Mouse (Mus musculus) kidney, postnatal 4 days (tissue): ENCODE measurements at regions not wholly inside any gene's neighbourhood (a gene's known extent, or its start where the extent isn't known, plus 50 kb on each side); places are given as distances from the start of the nearest gene placed in this dataset.

Experiments
- DNase-seq, 2 experiments: peaks; one replicate each; pipeline ENCODE4 v3.0.0; 2021; ENCODE audit warnings: mixed read lengths in 2 of 2

DNA sequence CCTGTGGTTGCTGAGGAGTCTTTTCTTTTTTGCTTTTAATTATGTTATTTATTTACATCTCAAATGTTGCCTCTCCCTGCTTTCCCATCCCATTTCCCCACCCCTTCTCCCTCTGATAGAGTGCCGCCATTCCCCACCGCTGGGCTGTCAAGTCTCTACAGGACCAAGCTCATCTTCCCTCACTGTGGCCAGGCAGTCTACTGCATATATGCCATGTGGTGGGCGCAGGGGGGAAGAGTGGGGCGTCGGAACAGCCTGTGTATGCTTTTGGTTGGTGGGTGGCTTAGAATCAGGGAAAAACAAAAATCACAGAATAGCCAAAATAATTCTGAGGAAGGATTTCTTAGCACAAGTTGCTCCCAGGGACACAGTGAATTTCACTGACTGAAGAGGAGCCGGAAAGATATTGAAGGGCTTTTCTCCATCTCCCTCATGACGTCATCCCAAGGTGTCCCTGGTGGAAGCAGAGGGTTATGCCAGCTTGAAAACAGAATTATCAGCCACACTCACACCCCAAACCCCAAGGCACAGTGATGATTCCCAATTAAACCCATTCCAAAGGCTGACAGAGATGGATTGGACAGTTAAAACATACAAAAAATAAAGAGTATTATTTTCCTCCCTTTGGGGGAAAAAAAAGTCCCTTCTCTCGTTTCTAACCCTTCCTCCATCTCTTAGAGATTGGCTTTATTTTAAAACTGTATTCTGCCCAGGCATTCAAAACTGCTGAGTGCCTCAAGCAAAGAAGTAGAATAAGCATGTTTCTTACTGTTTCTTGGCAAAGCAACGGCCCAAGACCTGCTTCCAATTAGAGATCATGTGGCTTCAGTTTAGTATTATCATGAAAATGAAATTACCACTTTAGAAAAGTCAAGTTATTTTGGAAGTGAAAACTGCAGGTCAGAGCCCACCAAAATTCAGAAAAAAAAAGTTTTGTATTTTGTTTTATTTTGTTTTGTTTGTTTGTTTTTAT lies 232.0 kb downstream of the Clic5 start:
- no peak for DNase-seq

DNA sequence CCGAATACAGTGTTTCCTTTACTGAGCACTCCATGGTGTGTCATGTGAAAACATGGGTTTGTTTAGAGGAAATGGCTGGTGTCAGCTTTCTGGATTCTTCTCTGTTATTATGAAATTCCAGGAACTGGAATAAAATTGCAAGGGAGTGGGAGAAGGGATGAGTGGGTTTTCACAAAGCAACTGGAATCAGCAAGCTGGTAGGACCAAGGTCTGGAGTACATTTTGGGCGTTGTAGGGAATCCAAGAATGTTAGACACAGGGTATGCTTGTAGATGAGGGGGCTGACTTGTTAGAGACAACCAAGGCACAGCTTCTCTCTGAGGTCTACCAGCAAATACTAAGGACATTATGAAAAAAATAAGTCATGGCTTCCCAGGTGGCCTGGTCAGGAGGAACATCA lies 233.8 kb downstream of the Clic5 start:
- DNase-seq, result no peak

DNA sequence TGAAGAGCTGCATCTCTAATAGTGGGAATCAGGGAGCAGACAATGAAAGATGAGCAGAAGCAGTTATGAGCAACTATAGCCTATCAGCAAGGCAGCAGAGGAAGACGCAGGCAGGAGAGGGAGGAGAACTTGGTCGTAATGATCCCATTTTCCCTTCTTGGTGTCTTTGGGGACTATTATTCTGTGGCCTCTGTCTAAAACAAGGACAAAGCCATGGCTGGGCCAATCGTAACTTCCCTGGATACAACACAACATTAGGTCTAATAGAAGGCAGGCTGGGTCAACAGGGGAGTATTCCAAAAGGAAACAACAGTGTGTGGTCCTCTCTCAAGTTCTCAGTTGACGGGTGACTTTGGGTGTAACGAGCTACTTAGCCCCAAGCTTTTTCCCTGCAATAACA lies 234.5 kb downstream of the Clic5 start:
- DNase-seq, result no peak

DNA sequence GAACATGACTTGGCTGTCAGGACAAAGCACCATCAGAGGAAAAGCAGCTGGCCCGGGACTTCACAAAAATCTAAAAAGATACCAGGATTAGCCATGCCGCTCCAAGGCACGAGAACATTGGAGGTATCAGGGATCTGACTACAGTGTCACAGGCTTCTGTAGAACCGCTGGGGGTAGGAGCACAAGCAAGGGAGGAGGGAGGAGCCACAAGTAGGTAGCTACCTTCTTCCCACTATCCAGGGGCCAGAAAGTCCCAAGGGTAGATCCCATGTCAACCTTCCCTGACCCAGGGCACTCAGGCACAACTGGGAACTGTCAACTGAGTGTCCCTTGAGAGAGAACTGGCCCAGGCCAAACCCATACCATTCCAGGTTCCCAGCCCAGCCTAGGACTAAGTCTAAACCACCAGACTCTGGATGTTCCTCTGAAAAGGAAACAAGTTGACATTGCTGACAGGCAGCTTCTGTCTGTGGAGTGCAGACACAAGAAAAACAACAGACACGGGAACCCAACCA lies 235.1 kb downstream of the Clic5 start:
- DNase-seq, result no peak

DNA sequence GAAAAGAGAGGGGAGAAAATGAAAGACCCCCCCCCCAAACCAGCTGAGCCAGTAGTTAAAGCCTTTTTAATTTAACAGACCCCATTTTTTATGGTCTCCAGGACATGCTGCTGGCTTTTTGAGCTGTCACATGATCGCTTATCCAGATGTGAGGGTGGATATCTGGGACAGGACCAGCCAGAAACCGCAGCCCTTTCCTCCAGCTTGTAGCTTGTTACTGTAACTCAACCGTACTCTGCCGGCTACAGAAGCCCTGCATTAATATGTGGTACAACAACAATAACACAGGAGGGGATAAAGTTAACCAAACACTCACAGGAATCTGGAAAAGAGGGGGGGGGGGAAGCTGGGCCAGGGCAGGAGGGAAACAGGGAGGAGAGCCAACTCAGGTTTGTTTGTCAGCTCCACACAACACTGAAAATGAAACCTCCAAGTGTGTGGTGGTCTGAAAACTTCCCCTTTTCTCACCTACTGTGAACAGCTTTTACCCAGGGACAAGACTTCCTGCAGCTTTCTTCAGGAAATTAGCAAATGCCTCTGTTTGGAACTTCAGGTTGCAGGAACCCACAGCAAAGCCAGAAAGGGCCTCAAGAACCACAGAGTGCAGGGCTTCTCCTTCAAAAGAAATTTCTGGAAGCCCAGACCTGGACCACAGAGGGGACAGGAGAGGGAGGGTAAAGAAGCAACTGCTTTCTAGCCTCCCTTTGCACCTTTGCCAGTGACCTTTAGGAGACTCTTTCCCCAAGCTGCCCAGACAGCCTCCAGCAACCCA lies 244.3 kb downstream of the Clic5 start:
- peak; percentile 35 to 50 for DNase-seq

DNA sequence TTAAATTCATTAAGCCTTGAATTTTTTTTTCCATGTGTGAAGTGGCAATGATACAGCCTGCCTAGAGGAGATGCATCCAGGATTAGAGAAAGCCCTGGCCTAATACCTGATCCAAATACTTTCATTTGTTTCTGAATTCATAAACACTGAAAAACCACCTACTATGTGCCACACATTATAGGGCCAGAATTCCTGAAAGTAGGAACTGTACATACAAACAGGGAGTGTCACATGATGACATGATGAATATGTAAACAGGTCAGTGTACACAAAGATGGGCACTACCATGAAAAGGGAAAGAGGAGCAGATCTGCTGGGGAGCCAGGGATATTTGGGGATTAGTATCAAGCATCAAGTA lies 244.9 kb downstream of the Clic5 start:
- no peak for DNase-seq

DNA sequence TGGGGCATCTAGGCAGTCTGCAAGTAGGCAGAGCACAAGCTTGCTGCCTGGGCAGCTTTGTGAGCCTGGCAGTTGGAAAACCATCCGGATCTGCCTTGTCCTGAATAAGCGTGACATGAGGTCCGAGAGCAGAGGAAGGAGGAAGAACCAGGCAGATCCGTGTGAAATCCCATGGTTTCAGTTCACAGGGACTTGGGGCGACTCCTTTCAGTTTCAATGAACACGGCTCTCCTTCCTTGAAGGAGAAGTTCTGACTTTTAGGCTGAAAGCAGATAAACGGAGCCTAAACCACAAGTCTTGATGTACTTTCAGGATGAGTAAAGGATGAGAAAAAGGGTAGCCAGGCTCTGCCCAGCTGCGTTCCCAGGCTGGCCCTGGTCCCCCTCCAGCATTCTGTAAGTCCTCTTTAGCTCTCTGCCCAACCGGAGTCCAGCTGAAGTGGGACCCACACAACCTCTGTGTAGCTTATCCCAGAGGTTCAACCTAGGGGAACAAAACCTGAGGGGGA lies 248.2 kb downstream of the Clic5 start:
- no peak for DNase-seq

DNA sequence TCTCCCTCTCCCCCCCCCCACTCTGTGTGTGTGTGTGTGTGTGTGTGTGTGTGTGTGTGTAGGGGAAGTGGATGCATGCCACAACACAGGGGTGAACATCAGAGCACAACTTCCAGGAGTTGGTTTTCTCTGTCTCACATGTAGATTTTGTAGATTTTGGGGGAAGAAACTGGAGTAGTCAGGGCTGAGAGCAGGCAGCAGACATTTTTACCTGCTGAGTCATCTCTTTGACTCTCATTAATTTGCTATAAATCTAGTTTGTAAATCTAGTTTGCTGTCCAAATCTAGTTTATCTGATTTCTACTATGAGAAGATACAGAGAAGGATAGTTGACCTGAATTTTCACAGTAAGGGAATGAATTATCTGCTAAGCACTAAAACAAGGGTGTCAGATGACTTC lies 250.1 kb downstream of the Clic5 start:
- DNase-seq, result no peak

DNA sequence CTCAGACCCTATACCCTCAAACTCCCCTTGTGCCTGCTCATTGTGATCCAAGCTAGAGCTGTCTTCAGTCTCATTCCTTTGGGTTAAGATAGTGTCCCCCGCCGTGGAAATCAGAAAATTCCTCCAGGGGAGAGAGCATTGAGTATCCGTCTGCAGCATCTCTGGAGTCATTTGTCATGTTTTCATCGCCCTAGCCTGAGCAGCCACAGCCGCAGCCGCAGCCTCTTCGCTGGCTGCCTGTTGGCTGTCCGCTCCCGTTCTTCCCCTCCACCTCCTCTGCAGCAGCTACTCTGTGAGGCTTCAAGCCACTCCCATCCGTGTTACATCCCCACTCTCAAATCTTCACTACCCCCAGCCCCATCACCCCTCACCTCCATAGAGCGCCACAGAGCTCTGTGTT lies 255.1 kb downstream of the Clic5 start:
- peak in 1 of 2 experiments; percentile 34 for DNase-seq

DNA sequence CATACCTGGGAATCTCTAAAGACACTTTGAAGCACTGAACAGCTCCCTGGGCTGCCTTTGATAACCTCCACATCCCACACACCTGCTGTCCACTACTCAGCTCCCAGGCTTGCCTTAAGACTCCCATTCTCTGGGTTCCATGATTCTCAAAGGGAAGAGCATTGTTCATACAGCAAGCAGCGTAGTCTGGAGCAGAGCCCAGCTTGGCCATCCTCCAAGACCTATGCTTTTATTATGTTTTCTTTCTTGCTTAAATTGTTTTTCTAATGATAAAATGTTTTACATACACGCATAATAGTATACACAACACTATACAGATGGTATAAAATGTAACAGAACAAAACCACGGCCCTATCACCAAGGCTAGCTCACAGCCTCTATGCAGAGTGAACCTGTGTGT lies 257.0 kb downstream of the Clic5 start:
- DNase-seq, result peak; percentile 58 to 62
